Mouse (Mus musculus): ENCODE data around the gene Ccnt2.

GRCm38 (mm10) chr1:127780849-127781248 lies 6.9 kb downstream of the Ccnt2 start:
- no peak for TF ChIP-seq CTCF (IDR thresholded peaks at IDR 0.05; ENCODE audit: low read depth, low read length)
- no peak for TF ChIP-seq POLR2A (IDR thresholded peaks at IDR 0.05; ENCODE audit: borderline replicate concordance, low read depth, low read length)

All from bone marrow macrophage, adult 2 months (primary cell).